Mouse (Mus musculus): ENCODE measurements around the gene Ifit1bl1. TPM values are rescaled to one million over a fixed set of nuclear protein-coding genes. Genes with fewer than 3 reads are reported as not detected.

Ifit1bl1 gene
- polyA plus RNA-seq, 1 experiment from 2014 or later, result 0.09 TPM

- no peak overlapping the region for H3K4me3 ChIP-seq (ENCODE audit: low read depth, low read length)
- no peak for ATAC-seq (ENCODE audit: low read depth)
- no peak overlapping the region for H3K9ac ChIP-seq (ENCODE audit: low read depth, low read length)
- H3K4me2 ChIP-seq (ENCODE audit: low read depth, low read length), result no peak overlapping the region
- no peak overlapping the region for H3K27ac ChIP-seq (ENCODE audit: low read length)
- no peaks in the 10 kb centered on the region for H3K4me1 ChIP-seq (ENCODE audit: control insufficient read depth, low read depth, low read length)
- no peaks in the 10 kb centered on the region for H3K36me3 ChIP-seq (ENCODE audit: control insufficient read depth, insufficient read depth)
- no peaks in the 10 kb centered on the region for H3K27me3 ChIP-seq (ENCODE audit: control insufficient read depth, insufficient read depth, low read depth, low read length)
- WGBS (ENCODE audit: insufficient replicate concordance), result 43% methylated on average over 1 of the region's 1 CpGs
- H3K9me3 ChIP-seq (replicated peaks; ENCODE audit: control insufficient read depth, low read length), result no peaks in the 10 kb centered on the region
Measured at GRCm38 (mm10) chr19:34577121-34577520, 24.6 kb downstream of the Ifit1bl1 start.

GRCm38 (mm10) chr19:34573650-34574049 lies 28.1 kb downstream of the Ifit1bl1 start:
- Histone ChIP-seq H3K27me3 (ENCODE audit: control insufficient read depth, insufficient read depth, low read depth, low read length) (no peaks in the 10 kb centered on the region), H3K4me3 (ENCODE audit: low read depth, low read length) (no peak overlapping the region), H3K4me2 (ENCODE audit: low read depth, low read length) (no peak overlapping the region), H3K36me3 (ENCODE audit: control insufficient read depth, insufficient read depth) (no peaks in the 10 kb centered on the region), H3K9me3 (replicated peaks; ENCODE audit: control insufficient read depth, low read length) (no peaks in the 10 kb centered on the region), H3K27ac (ENCODE audit: low read length) (no peak overlapping the region), H3K9ac (ENCODE audit: low read depth, low read length) (no peak overlapping the region), H3K4me1 (ENCODE audit: control insufficient read depth, low read depth, low read length) (no peaks in the 10 kb centered on the region)
- ATAC-seq (ENCODE audit: low read depth), result no peak
- 72% methylated on average over 5 of the region's 5 CpGs for WGBS (ENCODE audit: insufficient replicate concordance)

- H3K9ac ChIP-seq (ENCODE audit: low read depth, low read length), result no peak overlapping the region
- H3K4me3 ChIP-seq (ENCODE audit: low read depth, low read length), result no peak overlapping the region
- no peaks in the 10 kb centered on the region for H3K9me3 ChIP-seq (replicated peaks; ENCODE audit: control insufficient read depth, low read length)
- no peaks in the 10 kb centered on the region for H3K27me3 ChIP-seq (ENCODE audit: control insufficient read depth, insufficient read depth, low read depth, low read length)
- no peaks in the 10 kb centered on the region for H3K4me1 ChIP-seq (ENCODE audit: control insufficient read depth, low read depth, low read length)
- 77% methylated on average over 1 of the region's 1 CpGs for WGBS (ENCODE audit: insufficient replicate concordance)
- H3K4me2 ChIP-seq (ENCODE audit: low read depth, low read length), result no peak overlapping the region
- no peak overlapping the region for H3K27ac ChIP-seq (ENCODE audit: low read length)
- ATAC-seq (ENCODE audit: low read depth), result no peak
- no peaks in the 10 kb centered on the region for H3K36me3 ChIP-seq (ENCODE audit: control insufficient read depth, insufficient read depth)
Measured at GRCm38 (mm10) chr19:34571080-34571479, 30.7 kb downstream of the Ifit1bl1 start.

- ATAC-seq (ENCODE audit: low read depth), result no peak
- Histone ChIP-seq H3K4me3 (ENCODE audit: low read depth, low read length) (no peak overlapping the region), H3K27me3 (ENCODE audit: control insufficient read depth, insufficient read depth, low read depth, low read length) (no peaks in the 10 kb centered on the region), H3K36me3 (ENCODE audit: control insufficient read depth, insufficient read depth) (no peaks in the 10 kb centered on the region), H3K4me1 (ENCODE audit: control insufficient read depth, low read depth, low read length) (no peaks in the 10 kb centered on the region), H3K9ac (ENCODE audit: low read depth, low read length) (no peak overlapping the region), H3K4me2 (ENCODE audit: low read depth, low read length) (no peak overlapping the region), H3K27ac (ENCODE audit: low read length) (no peak overlapping the region), H3K9me3 (replicated peaks; ENCODE audit: control insufficient read depth, low read length) (no peaks in the 10 kb centered on the region)
- 60% methylated on average over 4 of the region's 4 CpGs for WGBS (ENCODE audit: insufficient replicate concordance)
Measured at GRCm38 (mm10) chr19:34569896-34570476, 31.8 kb downstream of the Ifit1bl1 start.

GRCm38 (mm10) chr19:34568988-34569895 lies 32.5 kb downstream of the Ifit1bl1 start:
- no peaks in the 10 kb centered on the region for H3K27me3 ChIP-seq (ENCODE audit: control insufficient read depth, insufficient read depth, low read depth, low read length)
- no peak overlapping the region for H3K27ac ChIP-seq (ENCODE audit: low read length)
- H3K4me2 ChIP-seq (ENCODE audit: low read depth, low read length), result no peak overlapping the region
- H3K9me3 ChIP-seq (replicated peaks; ENCODE audit: control insufficient read depth, low read length), result no peaks in the 10 kb centered on the region
- no peaks in the 10 kb centered on the region for H3K4me1 ChIP-seq (ENCODE audit: control insufficient read depth, low read depth, low read length)
- H3K36me3 ChIP-seq (ENCODE audit: control insufficient read depth, insufficient read depth), result no peaks in the 10 kb centered on the region
- no peak for ATAC-seq (ENCODE audit: low read depth)
- WGBS (ENCODE audit: insufficient replicate concordance), result 62% methylated on average over 7 of the region's 7 CpGs
- H3K9ac ChIP-seq (ENCODE audit: low read depth, low read length), result no peak overlapping the region
- no peak overlapping the region for H3K4me3 ChIP-seq (ENCODE audit: low read depth, low read length)

GRCm38 (mm10) chr19:34566178-34566784 lies 35.5 kb downstream of the Ifit1bl1 start:
- ATAC-seq (ENCODE audit: low read depth), result no peak
- Histone ChIP-seq H3K4me3 (ENCODE audit: low read depth, low read length) (no peak overlapping the region), H3K36me3 (ENCODE audit: control insufficient read depth, insufficient read depth) (no peaks in the 10 kb centered on the region), H3K9me3 (replicated peaks; ENCODE audit: control insufficient read depth, low read length) (no peaks in the 10 kb centered on the region), H3K27me3 (ENCODE audit: control insufficient read depth, insufficient read depth, low read depth, low read length) (no peaks in the 10 kb centered on the region), H3K4me2 (ENCODE audit: low read depth, low read length) (no peak overlapping the region), H3K4me1 (ENCODE audit: control insufficient read depth, low read depth, low read length) (no peaks in the 10 kb centered on the region), H3K9ac (ENCODE audit: low read depth, low read length) (no peak overlapping the region), H3K27ac (ENCODE audit: low read length) (no peak overlapping the region)
- 65% methylated on average over 1 of the region's 1 CpGs for WGBS (ENCODE audit: insufficient replicate concordance)

GRCm38 (mm10) chr19:34562556-34562955 lies 39.2 kb downstream of the Ifit1bl1 start:
- Histone ChIP-seq H3K9ac (ENCODE audit: low read depth, low read length) (no peak overlapping the region), H3K4me2 (ENCODE audit: low read depth, low read length) (no peak overlapping the region), H3K4me1 (ENCODE audit: control insufficient read depth, low read depth, low read length) (no peaks in the 10 kb centered on the region), H3K27me3 (ENCODE audit: control insufficient read depth, insufficient read depth, low read depth, low read length) (no peaks in the 10 kb centered on the region), H3K36me3 (ENCODE audit: control insufficient read depth, insufficient read depth) (no peaks in the 10 kb centered on the region), H3K4me3 (ENCODE audit: low read depth, low read length) (no peak overlapping the region), H3K9me3 (replicated peaks; ENCODE audit: control insufficient read depth, low read length) (no peaks in the 10 kb centered on the region), H3K27ac (ENCODE audit: low read length) (no peak overlapping the region)
- peak; percentile 27; the same call in 1 of the 2 replicates for ATAC-seq (ENCODE audit: low read depth)

- H3K36me3 ChIP-seq (ENCODE audit: control insufficient read depth, insufficient read depth), result no peaks in the 10 kb centered on the region
Measured at GRCm38 (mm10) chr19:34556621-34557020, 45.1 kb downstream of the Ifit1bl1 start.

GRCm38 (mm10) chr19:34554061-34554460 lies 47.7 kb downstream of the Ifit1bl1 start:
- H3K36me3 ChIP-seq (ENCODE audit: control insufficient read depth, insufficient read depth), result no peaks in the 10 kb centered on the region
- no peak overlapping the region for H3K4me2 ChIP-seq (ENCODE audit: low read depth, low read length)
- H3K4me3 ChIP-seq (ENCODE audit: low read depth, low read length), result no peak overlapping the region
- no peak for ATAC-seq (ENCODE audit: low read depth)
- H3K27ac ChIP-seq (ENCODE audit: low read length), result no peak overlapping the region
- no peaks in the 10 kb centered on the region for H3K27me3 ChIP-seq (ENCODE audit: control insufficient read depth, insufficient read depth, low read depth, low read length)
- H3K9me3 ChIP-seq (replicated peaks; ENCODE audit: control insufficient read depth, low read length), result no peaks in the 10 kb centered on the region
- H3K4me1 ChIP-seq (ENCODE audit: control insufficient read depth, low read depth, low read length), result peaks cover 9% of the 10 kb centered on the region
- H3K9ac ChIP-seq (ENCODE audit: low read depth, low read length), result no peak overlapping the region

More at GRCm38 (mm10) chr19:34556621-34557020, 45.1 kb downstream of the Ifit1bl1 start:
- Histone ChIP-seq H3K27me3 (ENCODE audit: control insufficient read depth, insufficient read depth, low read depth, low read length) (no peaks in the 10 kb centered on the region), H3K9me3 (replicated peaks; ENCODE audit: control insufficient read depth, low read length) (no peaks in the 10 kb centered on the region), H3K4me2 (ENCODE audit: low read depth, low read length) (no peak overlapping the region), H3K27ac (ENCODE audit: low read length) (no peak overlapping the region), H3K4me3 (ENCODE audit: low read depth, low read length) (no peak overlapping the region), H3K4me1 (ENCODE audit: control insufficient read depth, low read depth, low read length) (peaks cover 4% of the 10 kb centered on the region; the same call in 1 of the 2 replicates), H3K9ac (ENCODE audit: low read depth, low read length) (no peak overlapping the region)
- no peak for ATAC-seq (ENCODE audit: low read depth)
- 48% methylated on average over 3 of the region's 3 CpGs for WGBS (ENCODE audit: insufficient replicate concordance)

Data from liver, embryonic 16.5 days (tissue).